Mouse (Mus musculus): ENCODE measurements around the gene Fah.

- no peak for TF ChIP-seq POLR2A (IDR thresholded peaks at IDR 0.05; ENCODE audit: insufficient read depth, low read depth, low read length)
- TF ChIP-seq CTCF (IDR thresholded peaks at IDR 0.05; ENCODE audit: insufficient read depth, low read depth, low read length), result no peak
Observed at GRCm38 (mm10) chr7:84600631-84601030, 5.9 kb downstream of the Fah start.

All from olfactory bulb, adult 2 months (tissue).